Mouse (Mus musculus) layer of hippocampus, postnatal 25 days (tissue): Measurements from ENCODE around the gene Atpif1. TPM values are rescaled to one million over a fixed set of nuclear protein-coding genes. Genes with fewer than 3 reads are reported as not detected.
"Not testable (repeated sequence)": the region's sequence is repeated elsewhere in the genome, so short reads cannot be mapped to it uniquely, and the experiment has no call there.

Source experiments
- DNase-seq, 2 experiments: peaks; one replicate each; pipeline ENCODE4 v3.0.0; 2022; ENCODE audit warnings: mixed read lengths in 2 of 2, low spot score in 1 of 2; ENCODE audit errors: extremely low spot score in 1 of 2
- total RNA-seq, 2 experiments: library from RNA; stranded (reverse); gene quantifications; 2 replicates each; pipeline ENCODE4 v1.2.3; 2021

Gene Atpif1
- 100 to 1,000 TPM; 461 to 496 TPM for total RNA-seq

DNA sequence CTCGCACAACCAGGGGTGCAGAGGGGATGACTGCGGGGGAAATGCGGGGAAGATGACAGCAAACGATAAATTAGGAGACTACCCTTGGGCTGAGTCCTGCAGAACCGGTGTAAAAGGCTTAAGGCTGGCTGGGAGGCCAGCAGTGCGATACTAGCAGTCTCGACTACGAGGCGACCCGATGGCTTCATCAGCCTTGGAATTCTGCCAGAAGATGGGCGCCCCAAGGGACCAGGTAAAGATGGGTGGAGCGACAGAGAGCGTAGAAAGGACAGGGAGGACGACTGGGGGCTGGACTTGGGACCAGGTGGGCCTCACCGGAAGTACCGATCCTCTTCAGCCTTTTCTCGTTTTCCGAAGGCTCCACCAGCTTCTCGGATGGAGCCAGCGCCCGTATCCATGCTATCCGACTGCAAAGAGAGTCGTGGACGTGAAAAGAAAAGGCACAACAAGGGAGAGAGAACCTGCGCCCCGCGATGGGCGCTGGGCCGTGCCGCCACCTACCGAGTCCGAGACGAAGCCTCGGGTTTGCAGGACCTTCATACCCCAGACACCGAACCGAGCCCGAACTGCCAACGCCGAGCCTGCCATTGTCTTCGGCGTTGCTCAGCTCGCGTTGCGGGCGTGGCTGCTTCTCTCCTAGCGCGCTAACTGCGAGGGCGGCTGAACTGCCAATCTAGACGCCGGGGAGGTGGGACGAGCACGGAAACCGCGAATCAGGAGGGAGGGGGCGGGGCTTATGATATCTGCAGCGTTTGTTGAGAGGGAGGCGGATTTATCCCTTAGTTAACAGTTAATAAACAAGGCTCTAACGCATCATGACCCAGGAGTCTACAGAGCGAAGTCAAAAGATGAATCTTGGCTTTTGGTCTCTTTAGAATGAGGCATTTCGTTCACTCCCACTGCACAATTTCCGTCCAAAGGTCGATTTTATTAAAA lies at the start of gene Atpif1:
Gene Atpif1 (minus strand): TSS at position 679 of the 936 bp plus-strand sequence.
- peak; percentile 77 to 78 for DNase-seq

DNA sequence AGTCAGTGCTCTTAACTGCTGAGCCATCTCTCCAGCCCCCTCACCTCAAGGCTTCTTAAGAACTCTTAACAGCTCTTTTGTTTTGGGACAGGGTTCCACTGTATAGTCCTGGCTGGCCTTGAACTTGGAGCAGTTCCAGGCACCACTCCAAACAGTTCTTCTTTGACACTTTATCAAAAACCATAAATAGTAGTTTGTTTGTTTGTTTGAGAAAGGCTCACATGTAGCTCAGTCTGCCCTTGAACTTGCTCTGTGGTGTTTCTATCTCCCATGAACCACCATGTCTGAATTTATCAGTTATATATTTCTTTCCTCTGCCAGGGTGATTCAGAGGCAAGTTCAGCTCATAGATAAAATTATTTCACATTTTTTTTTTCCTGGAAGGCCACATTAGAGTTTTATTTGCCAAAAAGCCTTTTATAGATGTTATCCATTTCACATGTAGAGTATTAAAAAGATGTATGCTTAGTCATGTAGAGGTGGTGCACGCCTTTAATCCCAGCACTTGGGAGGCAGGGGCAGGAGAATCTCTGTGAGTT lies 41.4 kb upstream of the Atpif1 start:
- DNase-seq = no peak

DNA sequence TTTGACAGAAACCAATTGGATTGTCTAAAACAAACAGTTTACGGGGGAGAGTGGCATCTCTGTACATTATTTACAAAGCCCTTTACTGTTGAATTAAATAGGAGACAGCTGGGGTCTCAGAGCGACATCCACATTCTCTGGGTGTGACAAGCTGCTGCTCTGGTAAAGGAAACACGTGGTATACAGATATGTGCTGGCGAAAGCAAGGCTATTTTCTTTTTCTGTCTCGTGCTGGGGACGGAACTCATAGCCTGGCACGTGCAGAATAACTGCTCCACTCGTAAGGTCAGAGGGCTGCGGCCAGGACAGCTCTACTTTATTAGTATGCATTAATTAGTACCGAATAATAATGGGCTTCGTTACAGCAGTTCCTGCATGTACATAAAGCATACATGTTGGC lies 39.9 kb upstream of the Atpif1 start:
- DNase-seq = no peak

DNA sequence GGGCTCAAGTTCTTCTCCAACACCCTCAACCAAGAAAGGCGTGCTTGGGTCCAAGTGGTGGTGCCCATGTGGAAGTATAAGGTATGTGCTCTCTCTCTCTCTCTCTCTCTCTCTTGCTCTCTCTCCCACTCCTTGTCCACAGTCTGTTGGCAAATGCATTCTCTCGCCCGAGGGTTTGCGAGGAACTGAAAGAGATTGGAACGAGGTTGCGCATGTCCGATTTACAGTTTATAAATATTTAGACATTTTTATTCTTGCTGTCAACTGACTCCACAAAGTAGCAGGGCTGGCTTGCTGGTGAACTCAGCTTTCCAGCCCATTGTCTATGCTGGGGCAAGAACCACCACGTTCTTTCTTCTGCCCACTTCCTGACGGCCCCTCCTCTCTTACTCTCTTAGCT lies 37.7 kb upstream of the Atpif1 start:
- no peak for DNase-seq

DNA sequence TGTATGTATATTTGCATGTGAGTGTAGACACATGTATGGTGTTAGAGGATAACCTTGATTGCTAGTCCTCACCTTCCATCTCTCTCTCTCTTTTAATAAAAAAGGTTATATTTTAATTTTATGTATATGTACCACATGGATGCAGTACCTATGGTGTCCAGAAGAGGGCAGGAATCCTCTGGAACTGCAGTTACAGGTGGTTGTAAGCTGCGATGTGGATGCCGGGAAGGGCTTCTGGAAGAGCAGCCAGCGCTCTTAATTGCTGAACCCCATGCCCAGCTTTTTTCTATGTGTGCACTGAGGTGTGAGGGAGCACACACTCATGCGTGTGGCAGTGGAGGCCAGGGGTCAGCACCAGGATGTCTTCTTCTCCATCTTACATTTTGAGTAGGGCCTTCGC lies 35.7 kb upstream of the Atpif1 start:
- DNase-seq = no peak

DNA sequence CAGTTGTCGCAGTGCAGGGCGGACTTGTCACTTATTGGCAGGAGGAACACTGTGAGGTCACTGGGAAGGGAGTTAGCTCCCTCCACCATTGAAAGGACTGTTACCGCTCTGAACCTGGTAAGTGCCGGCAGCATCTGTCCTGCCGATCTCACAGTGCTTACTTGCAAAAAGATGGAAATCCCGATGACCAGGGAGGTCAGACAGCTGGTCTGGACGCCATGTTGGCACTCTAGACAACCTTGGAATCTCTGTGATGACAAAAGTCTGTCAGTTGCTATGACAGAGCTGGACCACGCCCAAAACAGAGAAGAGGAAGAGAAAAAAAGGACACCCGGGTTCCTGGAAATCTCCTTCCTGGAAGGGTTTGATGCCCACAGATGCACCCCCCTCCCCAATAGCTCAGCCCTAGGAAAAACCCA lies 33.9 kb upstream of the Atpif1 start:
- no peak for DNase-seq

DNA sequence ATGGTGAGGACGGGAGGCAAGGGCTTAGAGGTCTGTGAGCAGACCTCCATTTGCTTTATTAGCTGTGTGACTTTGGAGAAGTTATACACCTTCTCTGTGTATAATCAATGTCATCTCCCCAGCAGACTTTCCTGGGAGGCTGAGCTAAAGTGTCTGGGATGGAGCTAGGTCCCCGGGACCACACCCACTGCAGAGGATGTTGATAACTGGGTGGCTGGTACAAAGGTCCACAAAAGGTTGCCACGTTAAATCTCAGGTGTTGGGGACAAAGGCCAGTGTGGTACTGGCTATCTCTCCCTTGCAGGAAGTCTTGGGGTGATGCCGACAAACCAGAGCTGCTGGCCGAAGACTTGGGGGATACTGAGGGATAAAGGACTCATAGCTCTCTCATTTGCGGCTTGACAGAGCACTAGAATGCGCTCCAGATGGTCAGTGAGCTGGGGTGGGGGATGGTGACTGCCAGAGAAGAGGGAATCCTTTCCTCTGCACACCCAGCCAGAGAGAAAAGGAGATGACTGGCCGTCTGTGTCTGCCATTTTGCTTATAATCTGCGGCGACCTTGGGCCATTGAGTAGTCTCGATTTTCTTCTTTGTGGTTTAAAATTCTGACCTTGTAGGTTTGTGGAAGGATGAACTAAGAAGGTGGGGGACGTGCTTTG lies 31.8 kb upstream of the Atpif1 start:
- no peak for DNase-seq

DNA sequence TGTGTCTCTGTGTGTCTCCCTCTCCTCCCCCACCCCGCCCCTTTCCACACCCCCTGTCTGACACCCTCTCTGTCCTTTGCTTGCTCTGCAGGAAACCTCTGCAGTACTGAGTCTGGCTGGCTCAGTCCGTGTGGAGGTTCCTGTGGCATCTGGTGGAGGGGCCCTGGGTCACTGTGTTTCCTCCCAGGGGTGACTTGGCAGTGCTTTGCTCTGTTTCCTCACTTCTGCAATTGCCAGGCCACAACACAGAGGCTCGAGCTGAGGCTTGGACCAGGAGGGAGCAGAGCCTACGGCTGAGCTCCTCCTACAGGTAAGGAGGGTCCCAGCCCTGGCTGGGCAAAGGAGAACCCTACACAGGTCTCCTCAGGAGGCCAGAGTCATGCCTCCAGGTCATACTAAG lies 30.5 kb upstream of the Atpif1 start, which contains the start of gene Ptafr:
Gene Ptafr (plus strand): TSS at position 103 of the 400 bp plus-strand sequence.
- no peak for DNase-seq

DNA sequence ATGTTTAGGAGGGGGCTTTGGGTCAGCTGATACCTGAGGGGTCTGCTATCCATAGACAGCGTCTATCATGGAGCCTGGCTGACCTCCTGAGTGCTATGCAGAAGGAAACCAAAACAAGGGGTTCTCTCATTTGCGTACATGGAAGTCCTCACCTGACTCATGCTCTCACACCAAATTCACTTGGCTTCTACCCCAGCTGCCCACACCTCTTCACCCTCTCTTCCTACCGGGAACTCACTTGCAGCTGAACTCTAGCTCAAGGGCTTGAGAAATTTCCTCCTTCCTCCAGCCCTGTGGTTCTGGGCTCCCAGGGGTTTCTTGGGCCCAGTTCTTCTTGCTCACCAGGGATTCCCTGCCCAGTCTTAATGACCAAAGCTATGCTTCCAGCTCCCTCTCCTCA lies 29.8 kb upstream of the Atpif1 start:
- no peak for DNase-seq

DNA sequence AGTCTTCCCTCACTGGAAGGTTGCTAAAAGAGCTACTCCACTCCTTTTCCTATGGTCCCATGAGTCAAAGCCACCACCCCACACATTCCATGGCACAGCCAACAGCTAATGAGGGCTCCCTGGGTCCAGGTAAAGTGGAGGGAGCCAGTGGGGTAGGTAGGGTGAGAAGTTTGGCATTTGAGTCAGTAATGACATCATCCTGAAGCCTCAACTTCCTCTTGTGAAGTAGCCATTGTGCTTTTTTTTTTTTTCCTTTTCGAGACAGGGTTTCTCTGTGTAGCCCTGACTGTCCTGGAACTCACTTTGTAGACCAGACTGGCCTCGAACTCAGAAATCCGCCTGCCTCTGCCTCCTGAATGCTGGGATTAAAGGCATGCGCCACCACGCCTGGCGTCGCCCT lies 22.1 kb upstream of the Atpif1 start:
- DNase-seq = not testable (repeated sequence)

DNA sequence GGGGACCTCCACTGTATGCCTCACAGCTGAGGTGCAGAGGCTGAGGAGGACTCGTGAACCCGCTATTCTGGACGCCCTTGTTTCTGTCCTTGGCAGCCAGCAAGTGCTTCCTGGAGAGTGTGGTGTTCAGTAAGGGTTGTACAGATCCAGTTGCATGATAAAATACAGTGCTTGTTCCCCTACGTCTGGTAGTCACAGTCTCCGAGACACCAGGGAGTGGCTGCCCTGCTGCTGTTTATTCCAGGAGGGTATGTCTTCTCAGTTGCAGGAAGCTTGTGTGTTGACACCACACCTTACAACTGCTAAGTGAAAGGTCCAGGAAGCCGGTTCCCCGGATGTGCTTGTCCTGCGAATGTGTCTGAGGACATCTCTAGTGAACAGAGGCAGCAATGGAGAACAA lies 21.2 kb upstream of the Atpif1 start:
- no peak for DNase-seq

DNA sequence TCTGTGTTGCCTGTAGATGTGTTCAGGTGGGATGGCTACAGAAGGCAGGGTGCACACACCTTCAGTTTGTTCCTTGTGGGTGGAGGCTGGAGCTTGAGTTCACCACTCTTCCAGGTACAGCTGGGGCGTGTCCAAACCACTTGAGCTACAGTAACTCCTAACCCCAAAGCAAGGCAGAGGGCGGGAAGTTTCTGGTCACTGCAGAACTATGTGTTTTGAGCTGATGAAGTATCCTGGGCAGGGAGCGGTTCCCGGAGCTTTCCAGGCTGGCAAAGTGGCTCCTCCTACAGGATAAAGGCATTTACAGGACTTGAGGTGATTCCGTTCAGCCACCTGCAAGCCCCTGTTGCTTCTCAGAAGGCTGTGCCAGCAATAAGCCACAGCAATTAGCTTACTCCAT lies 20.8 kb upstream of the Atpif1 start:
- no peak for DNase-seq

DNA sequence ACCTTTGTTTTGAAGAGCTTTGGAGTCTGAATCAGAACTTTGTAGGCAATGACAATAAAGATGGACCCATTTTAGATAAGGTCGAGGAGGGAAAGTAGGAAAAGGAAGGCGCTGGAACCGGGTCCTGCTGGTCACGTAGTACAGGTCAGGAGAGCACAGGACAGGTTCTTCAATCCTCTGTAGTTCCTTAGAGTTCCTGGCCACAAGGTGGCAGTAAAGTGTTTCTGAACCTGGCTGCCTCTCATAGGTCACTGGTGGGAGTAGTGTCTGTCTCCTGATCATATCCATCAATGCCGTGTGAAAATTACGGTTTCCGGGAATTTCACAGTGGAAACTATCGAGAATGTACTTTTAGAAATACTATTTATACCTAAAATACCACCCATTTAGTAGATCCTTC lies 12.4 kb upstream of the Atpif1 start:
- peak in 1 of 2 experiments; percentile 67 for DNase-seq

DNA sequence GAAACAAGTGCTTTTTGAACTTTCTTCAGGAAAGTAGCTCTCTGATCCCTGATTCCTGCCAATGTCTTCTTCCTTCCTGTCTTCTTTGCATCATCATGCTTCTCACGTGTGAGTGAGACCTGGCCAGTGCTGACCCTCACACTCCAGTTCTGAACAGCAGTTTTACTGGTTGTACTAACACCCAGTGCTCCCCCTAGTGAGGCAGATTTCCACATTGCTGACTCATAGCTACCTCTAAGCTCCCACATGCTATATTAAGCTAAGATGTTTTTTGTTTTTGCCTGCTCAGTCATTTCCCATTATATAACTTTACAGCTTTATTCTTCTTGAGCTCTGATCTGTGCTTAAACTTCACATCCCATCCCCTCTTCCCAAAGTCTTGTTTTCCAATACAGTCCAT lies 9.3 kb upstream of the Atpif1 start:
- no peak for DNase-seq

DNA sequence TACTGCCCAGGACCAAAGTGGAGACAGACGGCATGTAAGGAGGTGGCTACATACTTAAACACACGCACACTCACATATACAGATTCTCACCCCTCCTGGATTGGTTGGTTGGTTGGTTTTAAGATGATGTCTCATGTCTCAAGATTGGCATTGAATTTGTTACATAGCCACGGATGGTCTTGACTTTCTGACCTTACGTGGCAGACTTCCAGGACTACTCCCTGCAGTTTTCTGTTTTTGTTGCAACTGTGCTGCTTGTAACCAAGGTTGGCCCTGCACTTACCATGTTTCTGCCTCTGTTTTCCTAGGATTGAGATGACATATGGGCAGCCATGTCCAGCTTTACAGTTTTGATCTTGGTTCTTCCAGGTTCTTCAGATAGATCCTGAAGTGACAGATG lies 8.0 kb upstream of the Atpif1 start:
- DNase-seq = no peak

DNA sequence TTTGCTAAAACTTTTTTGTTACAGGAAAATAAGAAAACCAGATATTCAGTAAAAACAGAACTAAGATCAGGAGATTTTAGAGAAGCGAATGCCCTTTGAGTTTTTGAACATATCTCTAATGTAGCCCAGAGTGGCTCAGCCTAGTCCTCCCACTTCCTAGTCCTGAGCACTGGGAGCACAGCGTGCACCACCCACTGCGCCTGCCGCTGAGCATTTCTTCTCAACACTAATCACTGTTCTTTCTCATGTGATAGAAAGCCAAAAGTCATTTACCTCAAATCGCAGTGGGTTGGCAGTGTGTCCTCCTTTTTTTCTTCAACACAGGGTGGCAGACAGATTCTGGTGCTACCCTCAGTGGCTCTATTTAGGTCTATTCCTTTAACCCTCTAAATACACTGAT lies 6.0 kb upstream of the Atpif1 start:
- no peak for DNase-seq

DNA sequence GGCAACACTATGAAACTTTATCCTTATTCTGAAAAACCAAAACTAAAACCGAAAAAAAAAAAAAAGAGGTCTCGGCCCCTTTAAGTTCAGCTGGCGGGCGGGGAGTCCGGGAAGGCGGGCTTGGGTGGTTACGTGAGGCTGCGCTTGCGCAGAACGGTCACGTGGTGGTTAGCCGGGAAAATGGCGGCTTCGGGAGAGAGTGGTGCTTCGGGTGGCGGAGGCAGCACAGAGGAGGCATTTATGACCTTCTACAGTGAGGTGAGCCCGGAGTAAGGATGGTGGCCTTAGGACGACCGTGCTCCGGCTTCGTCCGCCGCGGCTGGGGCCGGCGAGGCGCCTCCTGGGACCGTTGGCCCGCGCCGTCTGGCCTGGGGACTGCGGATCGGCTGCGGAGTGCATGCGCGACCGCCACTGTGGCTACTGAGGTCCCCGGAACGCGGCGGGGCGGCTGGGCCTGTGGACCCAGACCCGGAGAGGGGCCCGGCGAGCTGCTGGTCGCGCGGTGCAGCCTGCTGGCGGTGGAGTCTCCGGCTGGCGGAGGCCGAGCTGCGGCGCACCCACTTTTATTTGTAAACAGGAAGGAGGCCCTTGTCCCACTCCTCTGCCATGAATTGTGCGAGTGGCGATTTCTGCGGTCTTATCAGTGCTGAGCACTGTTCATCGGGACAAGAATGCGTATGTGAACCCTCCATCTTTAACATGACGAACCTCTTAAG lies 2.1 kb upstream of the Atpif1 start, which contains the start of gene Dnajc8:
Gene Dnajc8 (plus strand): TSS at position 145 of the 716 bp plus-strand sequence.
- DNase-seq = peak; percentile 77 to 92

DNA sequence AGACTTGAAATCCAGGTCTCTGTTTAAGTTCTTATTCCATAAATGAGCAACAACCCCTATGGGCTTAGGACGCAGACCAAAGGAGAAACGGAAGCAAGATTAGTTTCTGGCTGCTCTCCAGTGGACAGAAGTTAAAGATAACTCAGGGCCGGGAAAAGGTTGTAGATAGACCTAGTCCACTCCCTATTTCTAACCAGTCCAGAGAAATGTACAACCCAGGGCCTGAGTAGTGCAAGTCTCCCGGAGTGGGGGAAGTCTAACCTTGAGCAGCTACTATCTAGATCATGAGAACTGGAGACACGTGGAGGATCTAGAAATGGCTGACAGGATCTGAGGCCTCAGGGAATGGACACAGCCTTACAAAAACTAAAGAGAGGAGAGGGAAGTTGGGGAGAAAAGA lies 963 bp downstream of the Atpif1 start:
- DNase-seq = no peak

DNA sequence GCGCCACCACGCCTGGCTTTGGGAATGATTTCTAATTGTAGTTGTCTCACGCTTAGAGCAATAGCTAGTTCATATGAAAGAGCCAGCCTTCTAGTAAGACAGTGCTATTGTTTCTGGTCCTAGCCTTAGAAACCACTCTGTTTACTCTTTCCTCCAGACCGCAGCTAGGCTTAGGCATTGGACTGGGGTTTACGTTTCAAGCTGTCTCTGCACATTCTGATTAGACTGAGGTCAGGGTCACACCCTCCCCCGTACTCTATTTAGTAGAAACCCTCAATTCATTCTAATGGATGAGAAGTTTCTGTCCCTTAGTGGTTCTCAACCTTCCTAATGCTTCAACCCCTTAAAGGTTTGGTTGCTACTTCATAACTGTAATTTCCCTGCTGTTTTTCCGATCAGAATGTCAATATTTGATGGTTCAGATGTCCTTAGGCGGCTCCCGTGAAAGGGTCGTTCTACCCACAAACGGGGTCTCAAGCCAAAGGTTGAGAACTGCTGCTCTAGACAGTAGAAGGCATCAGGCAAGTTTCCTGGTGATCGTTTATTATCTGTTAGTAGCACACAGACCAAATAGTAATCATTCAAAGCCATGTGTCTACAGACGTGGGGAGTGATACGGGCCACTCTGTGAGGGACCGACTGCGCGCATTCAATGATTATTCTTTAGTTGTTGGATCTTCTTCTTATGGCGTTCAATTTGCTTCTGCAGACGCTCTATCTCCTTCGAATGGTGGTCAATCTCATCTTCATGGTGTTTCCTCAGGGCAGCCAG lies 3.2 kb downstream of the Atpif1 start:
- DNase-seq = no peak

DNA sequence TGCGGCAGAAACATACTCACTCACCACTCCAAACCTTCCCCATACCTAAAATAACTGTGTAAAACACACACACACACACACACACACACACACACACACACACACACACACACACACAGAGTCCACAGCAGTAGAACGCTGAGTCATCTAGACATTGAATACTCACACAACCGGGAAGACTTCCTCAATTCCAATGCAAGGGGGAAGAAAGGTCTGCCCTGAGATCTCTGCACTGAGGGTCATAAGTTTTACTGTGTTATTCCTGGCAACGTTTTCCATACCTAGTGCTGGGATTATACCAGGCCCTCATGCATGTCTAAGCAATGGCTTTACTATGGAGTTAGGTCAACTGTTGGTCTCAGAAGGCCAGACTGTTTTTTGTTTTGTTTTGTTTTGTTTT lies 4.1 kb downstream of the Atpif1 start:
- no peak for DNase-seq
